Mouse (Mus musculus): ENCODE measurements around the gene Rtp4. TPM values are rescaled to one million over a fixed set of nuclear protein-coding genes. Genes with fewer than 3 reads are reported as not detected.
A peak's percentile ranks its signal among the peaks of the same experiment; 100 is the strongest.

The Rtp4 gene
- total RNA-seq, 2 experiments from 2014 or later = 1.4 to 1.7 TPM

DNA sequence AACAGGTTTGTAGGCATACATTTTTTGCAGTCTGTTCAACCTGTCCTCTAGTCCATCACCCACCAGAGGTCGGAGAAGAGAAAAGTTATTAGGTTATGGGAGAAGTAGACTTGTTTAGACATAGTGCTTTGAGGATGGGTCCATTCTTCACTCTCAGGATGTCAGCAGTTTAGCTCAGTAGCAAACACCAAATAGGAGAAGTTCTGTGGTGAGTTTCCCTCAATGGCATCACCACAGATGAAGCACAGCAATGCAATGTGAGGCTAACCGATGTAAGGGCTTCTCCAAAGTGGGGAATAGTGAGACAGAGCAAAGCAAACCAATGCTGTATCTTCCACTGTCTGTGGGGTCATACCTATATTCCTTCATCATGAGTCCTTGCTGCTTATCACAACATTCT lies 37.6 kb downstream of the Rtp4 start:
- no peak for DNase-seq (ENCODE audit: extremely low spot score in 1 of 2, low spot score in 1 of 2)

GRCm38 (mm10) chr16:23568369-23568958 lies 48.4 kb downstream of the Rtp4 start:
- no peak for DNase-seq (ENCODE audit: extremely low spot score in 1 of 2, low spot score in 1 of 2)

DNA sequence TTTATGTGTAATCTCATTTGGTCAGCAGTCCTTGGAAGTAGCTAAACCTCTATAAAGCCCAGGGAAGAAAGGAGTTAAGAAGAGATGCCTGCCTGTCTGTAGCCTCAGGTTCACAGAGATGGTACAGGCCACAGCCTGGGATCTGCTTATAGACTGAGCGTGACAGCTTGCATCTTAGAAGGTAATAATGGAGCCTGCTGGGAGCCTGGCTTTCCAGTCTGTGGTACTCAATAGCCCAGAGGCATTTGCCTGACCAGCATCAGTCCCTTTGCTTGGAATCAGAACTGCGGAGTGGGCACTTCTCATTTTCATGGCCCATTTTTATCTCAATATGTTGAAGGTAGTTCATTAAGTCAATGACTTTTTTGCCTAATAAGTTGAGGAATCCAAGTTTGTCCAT lies 54.5 kb downstream of the Rtp4 start:
- no peak for DNase-seq (ENCODE audit: extremely low spot score in 1 of 2, low spot score in 1 of 2)

DNA sequence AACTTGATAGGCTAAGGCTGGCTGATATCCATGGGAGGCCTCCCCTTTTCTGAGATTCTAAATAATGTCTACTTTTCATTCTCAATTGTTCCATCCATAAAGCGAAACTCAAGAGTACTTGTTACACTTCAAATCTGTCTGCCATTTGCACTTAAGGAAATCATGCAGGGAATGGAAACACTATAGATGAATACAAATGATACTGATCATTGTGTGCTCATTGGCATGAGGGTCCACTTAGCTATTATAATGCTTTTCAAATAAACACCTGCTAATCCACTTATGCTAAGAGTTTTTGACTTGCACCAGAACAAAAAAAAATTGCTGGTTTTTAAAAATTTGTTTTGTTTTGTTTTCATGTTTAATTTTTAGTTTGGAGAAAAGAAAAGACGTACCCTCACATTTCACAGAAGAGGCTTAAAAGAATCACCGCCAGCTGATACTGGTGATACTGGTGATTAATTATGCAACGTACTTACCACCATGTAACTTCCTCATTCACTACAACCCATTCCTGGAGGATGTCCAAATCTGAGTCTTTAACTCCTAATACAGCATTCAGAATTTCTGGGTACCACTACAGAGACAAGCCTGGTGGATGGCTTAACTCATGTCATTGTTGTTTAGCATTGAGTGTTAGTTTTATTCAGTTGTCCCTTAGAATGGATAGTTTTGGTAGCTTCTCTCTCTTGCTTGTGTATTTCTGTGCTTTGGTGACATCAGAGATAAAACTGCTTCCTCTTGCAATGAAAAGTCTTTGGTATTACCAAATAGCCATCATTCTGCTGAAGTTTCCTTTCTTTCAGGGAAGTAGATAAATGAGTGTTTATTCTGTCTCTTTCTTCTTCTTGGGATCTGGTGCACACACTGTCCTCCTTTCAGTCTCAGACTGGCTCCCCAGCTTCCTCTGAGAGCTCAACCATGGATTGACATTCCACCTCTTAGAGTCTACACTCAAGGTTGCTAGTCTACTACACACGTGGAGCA lies 71.3 kb downstream of the Rtp4 start:
- no peak for DNase-seq (ENCODE audit: extremely low spot score in 1 of 2, low spot score in 1 of 2)

DNA sequence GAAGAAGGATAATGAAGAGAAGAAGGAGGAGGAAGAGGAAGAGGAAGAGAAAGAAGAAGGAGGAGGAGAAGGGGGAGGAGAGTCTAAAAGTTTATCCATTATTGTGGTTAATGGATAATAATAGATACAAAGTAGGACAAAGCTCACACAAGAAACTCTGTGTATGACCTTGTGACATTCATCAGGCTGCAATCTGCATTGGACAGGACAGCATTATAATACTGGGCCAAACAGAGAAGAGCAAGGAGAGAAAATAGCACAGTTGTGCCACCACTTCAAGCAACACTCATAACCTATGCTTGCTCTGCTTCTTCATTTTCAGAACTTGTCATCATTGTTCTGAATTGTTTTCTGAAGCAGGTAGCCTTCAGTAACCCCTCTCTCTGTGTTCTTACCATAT lies 72.4 kb downstream of the Rtp4 start:
- no peak for DNase-seq (ENCODE audit: extremely low spot score in 1 of 2, low spot score in 1 of 2)

GRCm38 (mm10) chr16:23596696-23597095 lies 76.6 kb downstream of the Rtp4 start:
- DNase-seq (ENCODE audit: extremely low spot score in 1 of 2, low spot score in 1 of 2) = no peak

- DNase-seq (ENCODE audit: extremely low spot score in 1 of 2, low spot score in 1 of 2) = no peak
Observed at GRCm38 (mm10) chr16:23597968-23598367, 77.9 kb downstream of the Rtp4 start.

DNA sequence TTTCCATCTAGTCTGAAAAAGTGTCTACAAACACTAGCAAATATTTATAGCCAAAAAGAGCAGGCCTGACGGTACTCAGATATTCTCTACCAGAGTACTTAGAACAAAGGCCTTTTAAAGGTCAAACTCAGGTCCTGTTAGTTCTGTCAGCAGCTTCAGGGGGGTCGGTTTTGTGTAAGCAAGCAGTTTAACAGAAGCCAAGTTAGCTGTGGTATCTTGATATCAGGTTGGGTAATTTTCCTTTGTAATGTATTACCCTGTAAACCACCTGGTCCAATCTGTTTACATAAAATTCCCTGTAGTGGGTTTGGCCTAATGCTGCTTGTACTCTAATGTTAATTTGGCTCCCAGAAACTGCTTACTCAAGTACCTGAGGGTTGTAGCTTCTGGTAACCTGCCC lies 86.1 kb downstream of the Rtp4 start:
- no peak for DNase-seq (ENCODE audit: extremely low spot score in 1 of 2, low spot score in 1 of 2)

DNA sequence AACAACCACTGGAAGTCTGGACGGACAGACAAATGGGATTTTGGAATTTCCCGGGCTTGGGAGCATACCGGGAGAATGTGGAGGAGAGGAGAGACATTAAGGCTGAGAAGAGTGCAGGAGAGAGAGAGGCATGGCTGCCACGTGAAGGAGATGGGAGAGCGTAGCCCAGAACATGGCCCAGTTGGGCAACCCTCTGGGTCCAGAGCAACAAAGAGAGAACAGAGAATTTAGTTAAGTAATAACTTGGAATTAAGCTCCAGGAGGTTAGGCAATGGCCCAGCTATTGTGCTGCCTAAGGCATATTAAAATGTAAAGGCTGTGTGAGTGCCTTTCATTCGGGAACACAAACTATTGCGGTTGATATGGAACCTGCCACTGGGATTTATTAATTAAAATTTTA lies 86.6 kb downstream of the Rtp4 start:
- no peak for DNase-seq (ENCODE audit: extremely low spot score in 1 of 2, low spot score in 1 of 2)

DNA sequence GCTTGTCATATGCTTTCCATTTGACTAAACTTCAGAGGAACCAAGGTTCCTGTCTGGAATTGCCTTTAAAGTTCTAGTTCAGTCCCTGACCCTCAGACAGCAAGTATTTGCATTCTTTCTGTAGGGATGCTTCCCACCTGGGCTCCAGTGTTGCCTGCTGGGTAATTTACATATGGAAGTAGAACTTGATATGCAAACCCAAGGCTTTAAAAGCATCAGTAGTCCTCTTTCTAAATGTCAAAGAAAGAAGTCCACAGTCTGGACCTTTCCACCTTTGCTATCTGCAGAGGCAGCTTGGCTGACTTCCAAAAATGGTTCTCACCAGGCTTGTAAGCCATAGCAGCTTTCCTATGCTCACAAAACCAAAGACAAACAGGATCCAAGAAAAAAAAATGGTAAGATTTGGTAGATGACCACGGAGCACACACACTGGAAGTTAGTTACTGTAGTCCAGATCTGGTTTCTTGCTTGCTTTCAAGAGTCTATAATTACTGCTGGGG lies 87.9 kb downstream of the Rtp4 start:
- no peak for DNase-seq (ENCODE audit: extremely low spot score in 1 of 2, low spot score in 1 of 2)

DNA sequence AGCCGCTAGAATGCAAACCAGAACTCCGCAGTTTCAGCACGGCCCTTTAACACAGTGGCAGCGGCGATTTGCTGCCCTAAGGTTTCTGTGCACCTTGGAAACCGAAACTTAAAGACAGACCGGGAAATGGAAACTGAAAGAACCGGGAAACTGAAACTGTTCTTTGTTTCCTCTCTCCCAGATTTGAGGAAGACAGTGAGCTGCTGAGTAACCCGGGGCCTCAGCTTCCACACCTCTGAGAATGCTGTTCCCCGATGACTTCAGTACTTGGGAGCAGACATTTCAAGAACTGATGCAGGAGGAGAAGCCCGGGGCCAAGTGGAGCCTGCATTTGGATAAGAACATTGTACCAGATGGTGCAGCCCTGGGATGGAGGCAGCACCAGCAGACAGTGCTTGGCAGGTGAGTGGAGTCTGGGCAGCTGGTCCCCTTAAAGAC lies 89.7 kb downstream of the Rtp4 start:
- DNase-seq (ENCODE audit: extremely low spot score in 1 of 2, low spot score in 1 of 2) = peak; percentile 7

GRCm38 (mm10) chr16:23624205-23624604 lies 104.1 kb downstream of the Rtp4 start:
- DNase-seq (ENCODE audit: extremely low spot score in 1 of 2, low spot score in 1 of 2) = no peak

GRCm38 (mm10) chr16:23631531-23631930 lies 111.4 kb downstream of the Rtp4 start:
- no peak for DNase-seq (ENCODE audit: extremely low spot score in 1 of 2, low spot score in 1 of 2)

DNA sequence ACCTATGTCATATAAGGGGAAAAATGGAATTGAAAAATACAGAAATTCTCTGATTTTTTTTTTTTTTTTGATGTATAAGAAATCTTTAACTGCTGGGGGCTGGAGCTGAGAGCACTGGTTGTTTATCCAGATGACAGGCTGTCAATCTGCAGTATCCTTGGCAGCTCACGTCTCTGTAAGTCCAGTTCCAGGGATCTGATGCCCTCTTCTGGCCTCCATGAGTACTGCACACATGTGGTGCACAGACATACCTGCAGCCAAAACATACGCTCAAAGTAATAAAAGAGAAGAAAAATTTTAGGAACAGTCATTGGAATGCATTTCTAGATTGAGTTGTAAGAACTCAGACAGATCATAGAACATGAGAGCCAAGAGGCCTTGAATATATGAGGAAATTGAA lies 112.6 kb downstream of the Rtp4 start:
- no peak for DNase-seq (ENCODE audit: extremely low spot score in 1 of 2, low spot score in 1 of 2)

DNA sequence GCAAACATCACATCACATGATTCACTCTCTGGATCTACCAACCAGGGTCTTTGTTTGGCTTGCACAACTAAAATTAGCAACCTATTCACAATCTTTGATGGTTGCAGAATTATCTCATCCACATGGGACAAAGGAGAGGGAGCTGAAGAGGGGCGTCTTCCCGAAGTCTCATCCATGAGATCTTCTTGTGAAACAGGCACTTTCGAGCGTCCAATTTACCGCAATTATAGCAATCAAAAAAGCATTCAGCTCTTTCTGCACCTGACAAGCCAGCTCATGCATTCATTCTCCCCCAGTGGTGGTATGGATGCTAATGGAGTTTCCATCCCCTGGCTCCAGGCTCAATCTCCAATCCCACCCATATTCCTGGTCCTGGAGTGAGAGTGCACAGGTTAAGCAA lies 132.9 kb downstream of the Rtp4 start:
- no peak for DNase-seq (ENCODE audit: extremely low spot score in 1 of 2, low spot score in 1 of 2)

- DNase-seq (ENCODE audit: extremely low spot score in 1 of 2, low spot score in 1 of 2) = no peak
Observed at GRCm38 (mm10) chr16:23653479-23653878, 133.4 kb downstream of the Rtp4 start.

DNA sequence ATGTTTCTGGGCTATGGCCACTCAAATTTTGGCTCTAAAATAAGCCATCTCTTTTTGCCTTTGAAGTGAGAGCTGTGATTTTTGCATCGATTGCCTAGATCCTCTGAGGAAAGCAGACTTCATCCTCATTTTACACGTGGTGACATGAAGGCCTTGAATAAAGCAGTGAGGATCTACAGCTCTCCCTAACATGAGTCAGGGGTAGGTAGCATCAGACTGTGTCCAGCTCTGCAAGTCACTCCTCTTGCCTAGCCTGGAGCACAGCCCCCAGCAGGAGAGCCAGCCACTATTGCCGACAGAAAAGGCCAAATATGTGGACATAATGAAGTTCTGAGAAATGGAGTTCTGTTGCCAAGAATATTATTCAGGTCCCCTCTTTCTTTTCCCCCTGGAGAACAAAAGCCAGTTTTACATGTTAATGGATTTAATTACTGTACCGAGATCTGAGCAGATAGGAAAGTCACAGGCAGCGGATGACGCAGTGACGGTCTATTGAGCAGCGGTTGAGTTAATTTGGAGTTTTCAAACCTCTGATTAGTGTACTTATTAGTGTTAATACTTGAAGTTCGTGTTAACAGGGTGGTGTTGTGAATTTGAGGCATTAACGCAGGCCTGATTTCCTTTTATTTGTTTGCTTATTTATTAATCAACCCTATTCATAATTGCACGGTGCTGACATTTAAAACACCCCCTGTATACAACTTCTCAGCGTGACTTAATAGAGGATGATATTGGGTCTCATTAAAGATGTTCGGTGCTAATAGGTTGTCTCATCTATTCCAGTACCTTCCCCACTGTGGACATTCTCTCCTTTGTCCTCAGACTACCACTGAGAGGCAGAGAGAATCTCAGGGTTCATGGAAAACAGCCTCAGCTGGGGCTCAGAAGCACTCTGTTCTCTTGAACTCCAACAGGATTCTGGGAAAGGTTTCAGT lies 139.8 kb downstream of the Rtp4 start:
- DNase-seq (ENCODE audit: extremely low spot score in 1 of 2, low spot score in 1 of 2) = no peak

Data from layer of hippocampus, postnatal 25 days (tissue).